Mouse (Mus musculus): ENCODE results near the gene Lgals3bp. TPM values are rescaled to one million over a fixed set of nuclear protein-coding genes. Genes with fewer than 3 reads are reported as not detected.
"Not testable (repeated sequence)": the region's sequence is repeated elsewhere in the genome, so short reads cannot be mapped to it uniquely, and the experiment has no call there.

Lgals3bp gene
- polyA plus RNA-seq, 1 experiment, result 493 TPM

- no peak for DNase-seq (ENCODE audit: low read depth, low spot score)
- WGBS, result 89% methylated on average over 6 of the region's 6 CpGs
These were observed 2.3 kb upstream of the Lgals3bp start for GRCm38 (mm10) chr11:118403951-118404899.

GRCm38 (mm10) chr11:118403183-118403582 is 1.3 kb upstream of the Lgals3bp start:
- 67% methylated on average over 2 of the region's 2 CpGs for WGBS
- DNase-seq (ENCODE audit: low read depth, low spot score), result no peak

DNA sequence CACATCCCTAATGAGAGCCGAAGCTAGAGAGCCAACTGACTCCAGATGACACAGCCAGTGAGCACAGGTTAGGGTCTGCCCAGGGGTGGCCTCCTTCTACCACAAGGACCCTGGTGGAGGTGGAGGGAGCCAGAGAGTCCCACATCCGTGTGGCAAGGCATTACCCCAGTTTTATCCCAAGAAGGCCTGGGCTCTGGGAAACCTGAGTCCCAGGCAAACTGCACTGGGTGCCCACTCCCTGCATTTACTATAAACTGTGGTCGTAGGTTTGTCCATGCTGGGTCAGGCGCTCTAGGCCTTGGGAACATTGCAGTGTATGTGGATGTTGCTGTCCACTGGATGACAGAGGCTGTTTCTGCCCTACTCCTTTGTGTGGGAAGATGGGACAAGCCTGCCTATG is 697 bp downstream of the Lgals3bp start:
- whole genome bisulfite sequencing, result 20% methylated on average over 4 of the region's 4 CpGs
- DNase-seq (ENCODE audit: low read depth, low spot score), result no peak

GRCm38 (mm10) chr11:118400566-118400936 is 1.3 kb downstream of the Lgals3bp start:
- no peak for DNase-seq (ENCODE audit: low read depth, low spot score)
- WGBS, result 4% methylated on average over 6 of the region's 6 CpGs

DNA sequence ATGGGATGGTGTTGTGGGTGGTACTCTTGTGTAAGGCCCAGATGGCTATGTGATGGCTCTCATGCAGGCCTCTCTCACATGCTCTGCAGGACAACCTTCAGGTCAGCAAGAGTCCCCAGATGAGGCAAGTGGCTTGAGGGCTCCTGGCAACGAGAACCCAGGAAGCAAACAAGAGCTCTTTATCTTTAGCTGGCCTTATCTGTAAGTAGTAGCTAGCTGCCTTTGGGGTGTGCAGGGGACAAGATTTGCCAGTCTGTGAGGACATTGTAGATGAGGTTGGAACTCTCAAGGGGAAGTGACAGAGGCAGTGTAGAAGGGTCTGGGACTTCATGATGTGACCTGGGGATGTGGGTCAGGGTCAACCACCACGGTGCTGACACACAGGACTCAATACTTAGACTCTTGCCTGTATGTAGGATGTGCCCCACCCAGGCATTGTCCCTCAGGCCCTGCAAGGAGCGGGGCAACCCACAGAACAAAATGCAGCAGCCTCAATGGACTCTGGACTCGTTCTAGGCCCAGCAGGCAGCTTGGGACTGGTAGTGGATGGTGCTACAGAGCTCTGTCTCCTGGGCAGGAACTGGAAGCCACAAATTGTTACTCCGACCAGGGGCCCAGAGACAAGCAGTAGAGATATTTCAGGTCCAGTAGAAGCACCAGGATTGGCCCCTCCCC is 1.9 kb downstream of the Lgals3bp start:
- 22% methylated on average over 5 of the region's 5 CpGs for WGBS
- DNase-seq (ENCODE audit: low read depth, low spot score), result no peak

DNA sequence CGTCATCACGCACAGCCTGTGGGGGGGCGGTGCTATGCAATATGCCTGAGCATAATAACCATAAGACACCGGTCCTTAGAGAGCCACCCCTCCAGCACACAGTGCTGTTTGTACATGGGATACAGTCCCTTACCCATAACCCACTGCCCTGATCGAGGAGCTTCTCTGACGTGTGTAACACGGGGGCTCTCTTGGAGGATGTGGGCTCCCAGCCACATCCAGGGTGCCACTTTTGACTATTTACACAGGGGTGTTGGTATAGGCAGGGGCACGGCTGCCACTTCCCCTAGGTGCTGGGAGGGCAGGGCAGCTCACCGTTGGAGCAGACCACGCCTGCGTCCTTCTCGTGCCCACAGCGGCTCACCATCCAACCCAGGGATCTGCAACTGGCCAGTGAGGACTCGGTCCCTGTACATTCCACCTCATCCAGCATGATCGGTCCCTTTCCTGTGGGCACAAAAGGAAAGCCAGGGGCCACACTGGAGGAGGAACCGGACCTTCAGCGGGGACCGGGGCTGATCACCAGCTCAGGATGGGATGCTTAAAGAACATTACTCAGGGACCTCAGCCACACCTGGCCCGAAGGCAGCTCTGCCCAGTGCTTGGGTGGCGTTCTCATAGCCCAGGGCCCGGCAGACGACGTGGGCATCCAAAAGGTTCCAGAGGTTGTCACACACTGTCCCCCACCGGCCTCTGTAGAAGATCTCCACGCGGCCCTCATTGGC is 3.9 kb downstream of the Lgals3bp start:
- no peak for DNase-seq (ENCODE audit: low read depth, low spot score)
- WGBS, result 94% methylated on average over 26 of the region's 26 CpGs

DNA sequence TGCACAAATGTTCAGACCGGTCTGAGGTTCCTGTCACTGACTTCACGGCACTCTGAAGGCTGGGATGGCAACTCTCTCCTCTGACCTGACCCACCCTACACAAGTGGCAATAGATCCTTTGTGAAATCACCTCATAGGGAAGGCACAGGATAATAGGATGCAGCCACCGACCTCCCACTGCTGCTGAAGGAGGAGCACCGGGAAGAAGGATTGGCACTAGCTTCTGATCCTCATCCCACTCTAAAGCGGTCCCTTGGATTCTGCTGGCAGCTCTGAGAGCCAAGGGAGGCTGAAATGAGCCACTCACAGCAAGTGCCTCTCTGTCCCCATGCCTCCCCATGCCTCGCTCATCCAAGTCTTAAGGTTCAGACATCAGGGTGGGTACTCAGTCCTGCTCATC is 7.4 kb downstream of the Lgals3bp start:
- 74% methylated on average over 6 of the region's 6 CpGs for WGBS
- DNase-seq (ENCODE audit: low read depth, low spot score), result no peak

GRCm38 (mm10) chr11:118393991-118394390 is 7.9 kb downstream of the Lgals3bp start:
- 48% methylated on average over 5 of the region's 5 CpGs for WGBS
- no peak for DNase-seq (ENCODE audit: low read depth, low spot score)

GRCm38 (mm10) chr11:118387816-118388215 is 14.1 kb downstream of the Lgals3bp start:
- not testable (repeated sequence) for DNase-seq (ENCODE audit: low read depth, low spot score)
- 95% methylated on average over 13 of the region's 13 CpGs for WGBS

DNA sequence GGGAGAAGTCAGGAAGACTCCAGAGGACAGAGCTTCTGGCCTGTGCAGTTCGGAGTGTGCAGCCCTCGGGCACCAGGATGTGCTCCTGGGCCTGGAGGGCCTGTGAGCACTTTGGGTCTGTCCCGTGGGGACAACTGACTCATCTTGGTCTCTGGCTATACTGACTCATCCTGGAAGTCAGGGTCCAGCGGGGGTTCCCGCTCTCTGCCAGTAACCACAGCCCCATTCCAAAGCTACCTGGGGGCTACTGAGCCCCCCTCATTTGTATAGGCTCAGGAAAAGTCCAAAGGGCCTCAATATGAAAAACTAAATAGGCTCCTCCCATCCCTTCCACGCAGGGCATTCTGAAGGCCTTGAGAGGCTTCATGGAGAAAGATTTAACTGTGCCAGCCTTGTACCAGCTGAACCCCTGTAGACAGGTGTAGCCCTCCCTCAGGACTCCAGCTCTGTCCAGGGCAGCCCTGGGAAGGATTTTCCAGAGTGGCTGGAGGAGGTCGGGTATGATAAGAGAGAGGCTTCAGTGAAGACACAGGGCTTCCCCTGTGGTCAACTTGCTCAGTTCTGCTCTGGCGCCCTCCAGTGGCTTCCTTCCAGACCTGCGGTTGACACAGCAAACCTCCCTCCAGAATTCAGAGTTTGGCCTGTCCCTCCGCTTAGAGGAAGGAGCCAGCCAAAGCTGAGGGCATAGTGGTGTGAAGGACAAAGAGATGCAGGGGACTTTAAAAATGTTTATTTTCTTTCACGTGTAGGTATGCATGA is 22.5 kb downstream of the Lgals3bp start:
- no peak for DNase-seq (ENCODE audit: low read depth, low spot score)
- 34% methylated on average over 11 of the region's 11 CpGs for WGBS

GRCm38 (mm10) chr11:118378656-118379055 is 23.2 kb downstream of the Lgals3bp start:
- DNase-seq (ENCODE audit: low read depth, low spot score), result no peak

DNA sequence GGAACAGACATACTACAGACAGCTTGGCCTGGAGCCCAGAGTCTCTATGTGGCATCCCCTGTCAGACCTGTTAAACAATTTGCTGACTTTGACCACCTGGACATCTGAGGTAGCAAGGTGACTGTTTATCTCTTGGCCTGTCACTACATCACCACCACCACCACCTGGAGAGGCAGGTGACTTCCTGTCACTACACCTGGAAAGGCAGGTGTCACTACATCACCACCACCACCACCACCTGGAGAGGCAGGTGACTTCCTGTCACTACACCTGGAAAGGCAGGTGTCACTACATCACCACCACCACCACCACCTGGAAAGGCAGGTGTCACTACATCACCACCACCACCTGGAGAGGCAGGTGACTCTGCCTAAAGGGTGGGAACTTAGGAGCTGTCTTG is 25.6 kb downstream of the Lgals3bp start:
- not testable (repeated sequence) for DNase-seq (ENCODE audit: low read depth, low spot score)

More at GRCm38 (mm10) chr11:118378656-118379055, 23.2 kb downstream of the Lgals3bp start:
- WGBS, result 93% methylated on average over 6 of the region's 6 CpGs

DNA sequence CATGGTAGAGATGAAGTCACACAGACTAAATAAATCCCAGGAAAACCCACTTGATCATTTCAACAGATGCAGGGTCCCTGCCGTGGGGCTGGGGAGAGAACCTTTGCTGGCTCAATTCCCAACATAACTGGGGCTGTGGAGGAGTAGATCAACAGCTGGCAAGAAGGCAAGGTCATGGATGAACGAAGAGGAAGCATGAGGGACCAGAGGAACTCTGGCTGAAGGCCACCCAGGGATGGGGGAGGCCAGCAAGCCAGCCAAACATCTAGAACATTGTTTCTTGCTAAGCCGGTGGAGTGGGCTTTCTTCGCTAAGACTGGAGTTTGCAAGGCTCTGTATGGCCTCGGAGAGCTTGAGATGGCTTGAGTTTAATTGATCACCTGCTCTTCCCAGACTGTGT is 26.0 kb downstream of the Lgals3bp start:
- DNase-seq (ENCODE audit: low read depth, low spot score), result no peak
- WGBS, result 67% methylated on average over 5 of the region's 5 CpGs

GRCm38 (mm10) chr11:118375461-118375860 is 26.4 kb downstream of the Lgals3bp start:
- 88% methylated on average over 8 of the region's 8 CpGs for WGBS
- DNase-seq (ENCODE audit: low read depth, low spot score), result no peak

GRCm38 (mm10) chr11:118375006-118375405 is 26.9 kb downstream of the Lgals3bp start:
- no peak for DNase-seq (ENCODE audit: low read depth, low spot score)

- DNase-seq (ENCODE audit: low read depth, low spot score), result no peak
- 76% methylated on average over 5 of the region's 5 CpGs for WGBS
These were observed 27.4 kb downstream of the Lgals3bp start for GRCm38 (mm10) chr11:118374506-118374905.

DNA sequence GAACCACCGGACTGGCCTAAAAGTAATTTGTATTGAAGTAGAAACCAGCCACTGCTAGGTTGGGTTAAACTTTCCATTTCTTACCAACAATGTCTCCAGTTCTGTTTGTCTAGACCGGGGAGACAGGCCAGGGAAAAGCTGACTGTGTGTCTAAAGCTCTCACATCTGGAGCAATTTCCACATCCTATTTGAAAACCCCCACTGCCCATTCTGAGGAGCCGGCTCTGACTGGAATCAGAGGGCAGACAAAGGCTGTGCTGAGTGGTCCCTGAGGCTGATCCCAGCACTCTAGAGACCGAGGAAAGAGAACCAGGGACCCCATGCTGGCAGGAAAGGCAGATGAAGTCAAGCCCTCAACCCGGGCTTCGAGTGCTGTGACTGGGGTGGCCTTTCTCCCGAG is 29.3 kb downstream of the Lgals3bp start:
- DNase-seq (ENCODE audit: low read depth, low spot score), result no peak
- WGBS, result 62% methylated on average over 7 of the region's 7 CpGs

- no peak for DNase-seq (ENCODE audit: low read depth, low spot score)
- WGBS, result 72% methylated on average over 7 of the region's 7 CpGs
These were observed 30.0 kb downstream of the Lgals3bp start for GRCm38 (mm10) chr11:118371876-118372275.

GRCm38 (mm10) chr11:118369657-118370056 is 32.2 kb downstream of the Lgals3bp start:
- 78% methylated on average over 8 of the region's 8 CpGs for WGBS
- no peak for DNase-seq (ENCODE audit: low read depth, low spot score)

GRCm38 (mm10) chr11:118369251-118369650 is 32.6 kb downstream of the Lgals3bp start:
- DNase-seq (ENCODE audit: low read depth, low spot score), result no peak
- WGBS, result 78% methylated on average over 5 of the region's 5 CpGs

Measured in large intestine, adult 2 months (tissue).